Mouse (Mus musculus): Measurements from ENCODE around the gene Arpc1a. TPM values are rescaled to one million over a fixed set of nuclear protein-coding genes. Genes with fewer than 3 reads are reported as not detected.
"Not testable (repeated sequence)": the region's sequence is repeated elsewhere in the genome, so short reads cannot be mapped to it uniquely, and the experiment has no call there.

The Arpc1a gene
- total RNA-seq, 2 experiments from 2014 or later = 252 to 255 TPM

GRCm38 (mm10) chr5:145130191-145130590, 46.6 kb downstream of the Arpc1a start:
- no peak for TF ChIP-seq CTCF (conservative IDR thresholded peaks at IDR 0.05)
- H3K4me3 ChIP-seq = no peak overlapping the region
- peak; percentile 61 to 76 for DNase-seq (ENCODE audit: low spot score in 2 of 2)
- H3K27ac ChIP-seq = peak overlapping the region; percentile 91

GRCm38 (mm10) chr5:145130995-145131394, 47.4 kb downstream of the Arpc1a start:
- TF ChIP-seq CTCF (conservative IDR thresholded peaks at IDR 0.05) = no peak
- no peak for DNase-seq (ENCODE audit: low spot score in 2 of 2)
- no peak overlapping the region for H3K4me3 ChIP-seq
- H3K27ac ChIP-seq = peak overlapping the region; percentile 91

GRCm38 (mm10) chr5:145133275-145133674, 49.6 kb downstream of the Arpc1a start:
- not testable (repeated sequence) for H3K27ac ChIP-seq; DNase-seq (ENCODE audit: low spot score in 2 of 2); H3K4me3 ChIP-seq
- peak; percentile 35 for TF ChIP-seq CTCF (conservative IDR thresholded peaks at IDR 0.05)

GRCm38 (mm10) chr5:145138836-145139235, 55.2 kb downstream of the Arpc1a start:
- peak overlapping the region; percentile 96 for H3K4me3 ChIP-seq
- H3K27ac ChIP-seq = no peak overlapping the region; the same call in 1 of the 2 replicates
- no peak for TF ChIP-seq CTCF (conservative IDR thresholded peaks at IDR 0.05)
- DNase-seq (ENCODE audit: low spot score in 2 of 2) = no peak

- DNase-seq (ENCODE audit: low spot score in 2 of 2) = peak; percentile 94 to 96
- peak within 1 kb of the TSS; percentile 96 for H3K4me3 ChIP-seq
- peak within 1 kb of the TSS; percentile 99 for H3K27ac ChIP-seq
- TF ChIP-seq CTCF (conservative IDR thresholded peaks at IDR 0.05) = peak; percentile 23; the same call in 1 of the 2 replicates
These were observed 56.2 kb downstream of the Arpc1a start, which contains the start of the genes Pdap1 and Bud31 for GRCm38 (mm10) chr5:145139571-145140519. Pdap1 (minus strand) TSS chr5:145140238. Bud31 (plus strand) TSS chr5:145140362.

- Histone ChIP-seq H3K27ac (peak overlapping the region; percentile 99), H3K4me3 (peak overlapping the region; percentile 96)
- no peak for TF ChIP-seq CTCF (conservative IDR thresholded peaks at IDR 0.05)
- no peak for DNase-seq (ENCODE audit: low spot score in 2 of 2)
These were observed 57.0 kb downstream of the Arpc1a start for GRCm38 (mm10) chr5:145140611-145141010.

- no peak overlapping the region for H3K27ac ChIP-seq
- DNase-seq (ENCODE audit: low spot score in 2 of 2) = no peak
- TF ChIP-seq CTCF (conservative IDR thresholded peaks at IDR 0.05) = no peak
These were observed 64.1 kb downstream of the Arpc1a start for GRCm38 (mm10) chr5:145147748-145148147.

GRCm38 (mm10) chr5:145149294-145149693, 65.7 kb downstream of the Arpc1a start:
- H3K27ac ChIP-seq = no peak overlapping the region

More at GRCm38 (mm10) chr5:145147748-145148147, 64.1 kb downstream of the Arpc1a start:
- no peak overlapping the region for H3K4me3 ChIP-seq

GRCm38 (mm10) chr5:145152690-145153089, 69.1 kb downstream of the Arpc1a start:
- Histone ChIP-seq H3K4me3 (no peak overlapping the region), H3K27ac (no peak overlapping the region)
- TF ChIP-seq CTCF (conservative IDR thresholded peaks at IDR 0.05) = no peak
- no peak for DNase-seq (ENCODE audit: low spot score in 2 of 2)

More at GRCm38 (mm10) chr5:145149294-145149693, 65.7 kb downstream of the Arpc1a start:
- TF ChIP-seq CTCF (conservative IDR thresholded peaks at IDR 0.05) = no peak
- DNase-seq (ENCODE audit: low spot score in 2 of 2) = no peak
- H3K4me3 ChIP-seq = no peak overlapping the region

Other genes with a start within 250 kb of the Arpc1a start
- gene Smurf1, start 118.0 kb upstream of the Arpc1a start, total RNA-seq (2021) = 10 to 100 TPM; 29.2 to 30.5 TPM
- gene Gm4871, start 51.1 kb upstream of the Arpc1a start, total RNA-seq (2021) = not detected
- gene 1700018F24Rik, start 40.8 kb upstream of the Arpc1a start, total RNA-seq (2021) = not detected
- not detected for gene Kpna7, start 200 bp downstream of the Arpc1a start, total RNA-seq (2021)
- 10 to 100 TPM; 17.7 to 19.4 TPM for gene Arpc1b, start 30.4 kb downstream of the Arpc1a start, total RNA-seq (2021)
- 10 to 100 TPM; 95.2 to 97.8 TPM for gene Pdap1, start 56.4 kb downstream of the Arpc1a start, total RNA-seq (2021)
- gene Bud31, start 56.5 kb downstream of the Arpc1a start, total RNA-seq (2021) = 10 to 100 TPM; 67.4 to 73.4 TPM
- 10 to 100 TPM; 21.8 to 24.9 TPM for gene Ptcd1, start 83.3 kb downstream of the Arpc1a start, total RNA-seq (2021)
- gene Cpsf4, start 83.4 kb downstream of the Arpc1a start, total RNA-seq (2021) = 10 to 100 TPM; 24.8 to 24.9 TPM
- 100 to 1,000 TPM; 238 to 257 TPM for gene Atp5j2, start 108.2 kb downstream of the Arpc1a start, total RNA-seq (2021)
- 10 to 100 TPM; 11.6 to 12.9 TPM for gene Zkscan14, start 118.0 kb downstream of the Arpc1a start, total RNA-seq (2021)
- gene Zkscan5, start 120.7 kb downstream of the Arpc1a start, total RNA-seq (2021) = 10 to 100 TPM; 11.3 to 12.2 TPM
- gene Zfp655, start 147.9 kb downstream of the Arpc1a start, total RNA-seq (2021) = 10 to 100 TPM; 27.5 to 28.4 TPM
- 10 to 100 TPM; 20.3 to 22.8 TPM for gene Zscan25, start 196.7 kb downstream of the Arpc1a start, total RNA-seq (2021)